Mouse (Mus musculus) neutrophil, adult 5-6 weeks (primary cell): Measurements from ENCODE around the gene Gm49416. TPM values are rescaled to one million over a fixed set of nuclear protein-coding genes. Genes with fewer than 3 reads are reported as not detected.

Source experiments
- ATAC-seq: fragments of 151-379, 151-347 bp; 2 replicates; pipeline ENCODE4 v1.8.0; 2017; ENCODE audit warnings: mild to moderate bottlenecking, moderate TSS enrichment; ENCODE audit not compliant: insufficient number of reproducible peaks, poor library complexity, low FRiP score, severe bottlenecking; ENCODE audit errors: extremely low read depth
- total RNA-seq: library from RNA; stranded (forward); fragments of 200-1000 nt; gene quantifications from 2 replicates; pipeline ENCODE4 v1.2.3, GENCODE M21; 2017

Gene Gm49416
- total RNA-seq, 1 experiment from 2014 or later = not detected

GRCm38 (mm10) chr19:8942276-8942964 is 53.7 kb downstream of the Gm49416 start:
- peak; percentile 7; the same call in 1 of the 2 replicates for ATAC-seq

- ATAC-seq = no peak
Observed at GRCm38 (mm10) chr19:8943047-8943446, 54.3 kb downstream of the Gm49416 start.

DNA sequence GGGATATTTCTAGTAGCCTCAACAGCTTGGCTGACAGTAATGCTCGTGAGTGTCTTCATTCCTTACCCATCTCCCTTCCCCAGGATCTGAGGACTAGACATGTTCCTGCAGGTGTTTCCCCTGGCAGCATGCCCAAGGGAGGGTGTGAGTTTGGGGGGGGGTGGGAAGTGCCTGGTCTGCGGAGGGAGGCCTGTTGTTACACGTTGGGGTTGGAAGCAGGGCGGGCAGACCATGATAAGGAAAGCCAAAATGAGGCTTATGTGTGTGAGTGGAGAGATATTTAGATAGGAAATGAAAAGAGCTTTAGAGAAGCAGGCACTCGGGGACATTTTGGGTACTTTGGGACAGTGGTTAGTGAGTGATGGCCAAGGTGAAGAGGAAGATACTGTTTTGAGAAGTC is 55.3 kb downstream of the Gm49416 start:
- no peak for ATAC-seq

GRCm38 (mm10) chr19:8944750-8945149 is 56.0 kb downstream of the Gm49416 start:
- no peak for ATAC-seq

Other genes starting within 250 kb of the Gm49416 start
- gene Chrm1, start 225.1 kb upstream of the Gm49416 start, total RNA-seq = not detected in 2 replicates
- 62.0 and 69.6 TPM in 2 replicates for gene Slc3a2, start 165.6 kb upstream of the Gm49416 start, total RNA-seq
- 36.4 and 46.0 TPM in 2 replicates for gene Wdr74, start 153.1 kb upstream of the Gm49416 start, total RNA-seq
- gene 1700092M07Rik, start 148.2 kb upstream of the Gm49416 start, total RNA-seq = 7.2 TPM in 1 of 2 replicates, not detected in the other
- 144 and 149 TPM in 2 replicates for gene Stx5a, start 147.5 kb upstream of the Gm49416 start, total RNA-seq
- gene Nxf1, start 131.9 kb upstream of the Gm49416 start, total RNA-seq = 183 and 187 TPM in 2 replicates
- 15.5 and 16.6 TPM in 2 replicates for gene Tmem223, start 117.9 kb upstream of the Gm49416 start, total RNA-seq
- 80.4 and 111 TPM in 2 replicates for gene Tmem179b, start 114.5 kb upstream of the Gm49416 start, total RNA-seq
- gene Taf6l, start 102.5 kb upstream of the Gm49416 start, total RNA-seq = 9.2 and 11.6 TPM in 2 replicates
- 30.0 and 32.5 TPM in 2 replicates for gene Polr2g, start 90.3 kb upstream of the Gm49416 start, total RNA-seq
- gene Zbtb3, start 86.4 kb upstream of the Gm49416 start, total RNA-seq = 2.5 and 4.2 TPM in 2 replicates
- 46.0 and 48.2 TPM in 2 replicates for gene Ttc9c, start 69.6 kb upstream of the Gm49416 start, total RNA-seq
- gene Hnrnpul2, start 68.9 kb upstream of the Gm49416 start, total RNA-seq = 110 and 115 TPM in 2 replicates
- 33.6 and 50.5 TPM in 2 replicates for gene AC129217.1, start 59.2 kb upstream of the Gm49416 start, total RNA-seq
- gene Bscl2, start 51.5 kb upstream of the Gm49416 start, total RNA-seq = 15.8 and 22.6 TPM in 2 replicates
- gene Gng3, start 49.7 kb upstream of the Gm49416 start, total RNA-seq = 0.23 and 0.25 TPM in 2 replicates
- gene Lrrn4cl, start 38.2 kb upstream of the Gm49416 start, total RNA-seq = not detected in 2 replicates
- 167 TPM in 2 replicates for gene Ubxn1, start 17.4 kb upstream of the Gm49416 start, total RNA-seq
- 38.4 and 59.9 TPM in 2 replicates for gene Uqcc3, start 8.0 kb upstream of the Gm49416 start, total RNA-seq
- 13.4 and 31.1 TPM in 2 replicates for gene Lbhd1, start 5.2 kb upstream of the Gm49416 start, total RNA-seq
- not detected in 2 replicates for gene Gm49403, start 5.0 kb upstream of the Gm49416 start, total RNA-seq
- 57.6 and 75.0 TPM in 2 replicates for gene 1810009A15Rik, start 73 bp upstream of the Gm49416 start, total RNA-seq
- 9.0 and 9.2 TPM in 2 replicates for gene Ints5, start 4.1 kb downstream of the Gm49416 start, total RNA-seq
- 62.1 and 69.2 TPM in 2 replicates for gene Ganab, start 9.1 kb downstream of the Gm49416 start, total RNA-seq
- gene B3gat3, start 31.4 kb downstream of the Gm49416 start, total RNA-seq = 46.6 and 47.5 TPM in 2 replicates
- gene Rom1, start 40.4 kb downstream of the Gm49416 start, total RNA-seq = 2.6 and 3.1 TPM in 2 replicates
- 75.3 and 92.8 TPM in 2 replicates for gene Eml3, start 40.6 kb downstream of the Gm49416 start, total RNA-seq
- gene Mta2, start 52.9 kb downstream of the Gm49416 start, total RNA-seq = 165 and 169 TPM in 2 replicates
- 25.9 and 29.6 TPM in 2 replicates for gene Tut1, start 64.9 kb downstream of the Gm49416 start, total RNA-seq
- 345 and 391 TPM in 2 replicates for gene Eef1g, start 78.1 kb downstream of the Gm49416 start, total RNA-seq
- gene Ahnak, start 100.4 kb downstream of the Gm49416 start, total RNA-seq = 181 and 193 TPM in 2 replicates
- gene Scgb1a1, start 199.0 kb downstream of the Gm49416 start, total RNA-seq = not detected in 2 replicates
- 6.9 and 8.3 TPM in 2 replicates for gene Asrgl1, start 246.7 kb downstream of the Gm49416 start, total RNA-seq